Mouse (Mus musculus): Measurements from ENCODE around the gene Xrcc2.

The Xrcc2 gene

DNA sequence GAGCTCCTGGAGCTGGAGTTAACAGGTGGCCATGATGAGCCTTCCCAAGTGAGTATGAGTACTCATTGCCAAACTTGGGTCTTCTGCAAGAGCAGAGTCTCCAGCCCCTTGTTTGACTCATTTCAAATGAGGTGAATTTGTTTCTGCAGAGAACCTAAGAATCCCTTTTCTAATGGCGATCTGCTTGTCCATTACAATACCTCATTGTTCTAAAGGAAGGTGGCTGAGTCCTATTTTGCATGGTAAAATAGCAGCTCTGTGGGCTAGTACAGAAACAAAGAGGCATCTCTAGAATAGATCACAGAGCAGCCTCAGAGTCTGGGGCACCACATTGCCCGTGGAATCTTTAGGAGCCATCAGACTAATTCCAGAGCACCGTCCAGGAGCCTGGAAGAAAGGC is 34.6 kb downstream of the Xrcc2 start:
- peak; percentile 10 for DNase-seq (ENCODE audit: low read depth, low spot score)

DNA sequence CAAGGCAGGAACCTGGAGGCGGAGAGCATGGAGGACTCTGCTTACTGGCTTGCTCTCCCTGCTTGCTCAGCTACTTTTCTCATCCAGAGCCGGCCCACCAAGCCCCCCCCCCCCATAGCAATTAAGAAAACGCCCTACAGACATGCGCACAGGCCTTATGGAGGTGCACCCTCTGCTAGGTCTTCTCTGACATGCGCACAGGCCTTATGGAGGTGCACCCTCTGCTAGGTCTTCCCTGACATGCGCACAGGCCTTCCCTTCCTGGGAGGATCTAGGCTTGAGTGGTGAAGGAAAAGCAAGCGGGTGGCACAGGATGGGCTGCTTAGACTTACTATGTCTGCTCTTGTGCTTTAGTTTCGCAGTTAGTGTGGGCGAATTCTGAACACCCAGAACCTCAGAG is 37.3 kb downstream of the Xrcc2 start:
- DNase-seq (ENCODE audit: low read depth, low spot score) = no peak

DNA sequence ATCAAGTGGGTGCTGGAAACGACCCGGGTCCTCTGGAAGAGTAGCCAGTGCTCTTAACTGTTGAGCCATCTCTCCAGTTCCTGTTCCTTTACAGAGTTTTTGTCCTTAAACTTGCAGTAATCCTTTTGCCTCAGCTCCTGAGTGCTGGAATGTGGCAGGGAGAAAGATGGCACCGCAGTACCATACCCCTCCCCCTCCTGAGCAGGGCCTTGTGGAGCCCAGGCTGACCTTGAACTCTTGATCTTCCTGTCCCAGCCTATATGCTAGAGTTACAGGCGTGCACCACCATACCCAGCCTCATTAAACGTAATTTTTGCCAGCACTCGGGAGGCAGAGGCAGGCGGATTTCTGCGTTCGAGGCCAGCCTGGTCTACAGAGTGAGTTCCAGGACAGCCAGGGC is 38.9 kb downstream of the Xrcc2 start:
- DNase-seq (ENCODE audit: low read depth, low spot score) = no peak

DNA sequence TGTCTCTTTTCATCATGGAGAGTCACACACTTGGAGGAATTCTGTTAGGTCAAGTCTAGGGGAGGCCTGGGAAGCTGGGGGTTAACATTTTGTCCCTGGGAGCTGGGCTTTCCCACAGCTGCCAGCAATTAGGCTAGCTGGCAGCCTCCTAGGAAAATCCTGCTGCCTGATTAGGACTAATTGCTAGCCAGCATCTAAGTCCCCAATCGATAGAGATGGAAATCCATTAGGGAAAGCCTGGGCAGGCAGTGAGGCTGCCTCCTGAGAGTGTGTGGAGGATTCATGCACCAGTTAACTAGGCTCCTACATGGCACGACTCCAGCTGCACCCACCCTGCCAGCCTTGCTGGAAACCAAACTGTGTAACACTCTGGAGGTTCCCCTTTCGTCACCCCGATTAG is 39.5 kb downstream of the Xrcc2 start:
- no peak for DNase-seq (ENCODE audit: low read depth, low spot score)

DNA sequence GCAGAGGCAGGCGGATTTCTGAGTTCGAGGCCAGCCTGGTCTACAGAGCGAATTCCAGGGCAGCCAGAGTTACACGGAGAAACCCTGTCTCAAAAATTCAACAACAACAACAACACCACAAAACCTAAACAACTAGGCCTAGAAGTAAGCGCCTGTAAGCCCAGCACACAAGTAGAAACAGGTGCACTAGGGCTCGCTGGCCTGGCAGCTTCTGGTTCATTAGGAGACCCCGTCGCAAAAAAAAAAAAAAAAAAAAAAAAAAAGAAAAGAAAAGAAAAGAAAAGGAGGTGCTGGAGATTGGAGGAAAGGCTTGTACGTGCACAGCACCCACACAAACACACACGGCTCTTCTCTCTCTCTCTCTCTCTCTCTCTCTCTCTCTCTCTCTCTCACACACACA is 40.1 kb downstream of the Xrcc2 start:
- no peak for DNase-seq (ENCODE audit: low read depth, low spot score)

DNA sequence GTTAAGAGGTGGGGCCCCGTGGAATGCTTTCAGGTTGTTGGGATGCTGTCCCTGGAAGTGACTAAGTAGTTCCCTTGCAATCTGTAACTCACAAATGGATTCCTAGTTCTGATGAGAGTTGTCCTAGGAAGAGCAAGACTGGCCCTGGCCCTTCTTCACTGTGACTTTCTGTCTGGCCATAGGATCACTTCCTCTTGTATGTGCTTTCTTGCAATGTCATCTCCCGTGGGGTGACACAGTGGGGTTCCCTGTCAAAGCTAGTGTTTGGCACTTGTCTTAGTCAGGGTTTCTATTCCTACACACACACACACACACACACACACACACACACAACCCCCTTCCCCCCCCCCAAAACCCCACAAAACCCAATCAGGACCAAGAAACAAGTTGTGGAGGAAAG is 42.5 kb downstream of the Xrcc2 start:
- peak; percentile 14 for DNase-seq (ENCODE audit: low read depth, low spot score)

DNA sequence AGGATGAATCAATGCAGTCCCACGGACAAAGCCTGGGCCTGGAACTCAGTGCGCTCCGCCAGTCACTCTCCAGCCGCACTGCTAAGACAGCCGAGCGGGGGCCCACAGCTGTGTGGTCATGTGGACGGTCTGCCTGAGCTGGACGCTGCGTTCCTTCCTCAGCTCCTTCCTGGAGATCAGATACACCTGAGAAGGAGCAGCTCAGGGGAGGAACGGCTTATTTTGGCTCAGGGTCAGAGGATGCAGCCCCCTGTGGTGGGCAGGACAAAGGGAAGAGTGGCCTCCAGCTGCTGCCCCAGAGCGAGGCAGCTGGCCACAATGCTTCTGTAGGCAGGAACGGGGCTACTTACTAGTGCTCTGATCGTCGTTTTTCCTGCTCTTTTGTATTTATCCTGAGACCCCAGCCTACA is 51.0 kb downstream of the Xrcc2 start:
- no peak for DNase-seq (ENCODE audit: low read depth, low spot score)

DNA sequence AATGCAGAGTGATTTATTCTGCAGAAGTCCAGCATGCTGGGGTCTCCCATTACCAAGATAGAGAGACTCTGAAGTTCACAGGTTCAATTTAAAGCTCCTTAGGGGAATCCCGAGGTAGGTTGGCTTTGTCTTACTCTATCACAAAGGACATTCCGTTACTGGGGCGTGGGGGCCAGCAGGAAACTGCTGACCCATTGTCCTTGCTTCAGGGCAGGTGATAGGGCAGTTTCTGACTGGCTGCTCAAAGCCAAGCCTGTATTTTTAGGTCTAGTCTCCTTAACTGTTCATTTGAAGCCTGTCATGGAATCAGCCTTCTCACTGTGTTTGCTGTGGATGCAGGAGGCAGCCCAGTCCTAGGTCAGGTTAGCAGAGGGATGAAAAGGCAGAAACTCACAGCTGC is 52.2 kb downstream of the Xrcc2 start:
- DNase-seq (ENCODE audit: low read depth, low spot score) = no peak

DNA sequence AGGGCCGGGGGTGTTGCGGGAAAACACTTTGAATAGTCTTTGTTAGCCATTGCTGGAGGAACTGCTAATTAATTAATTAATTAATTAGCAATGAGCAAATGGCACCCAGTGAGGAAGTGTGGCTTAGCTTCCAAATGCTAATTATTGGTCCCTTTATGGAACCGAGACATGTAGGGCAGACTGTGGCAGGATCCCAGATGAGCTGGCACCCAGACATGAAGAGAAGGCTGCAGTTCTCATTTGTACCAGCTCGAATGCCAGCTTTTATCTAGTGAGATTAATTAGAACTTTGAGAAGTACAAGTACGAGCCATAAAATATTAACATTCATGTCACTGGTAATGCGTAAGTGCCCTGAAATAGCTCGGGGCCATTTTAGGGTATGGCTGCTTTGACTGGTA is 53.2 kb downstream of the Xrcc2 start:
- DNase-seq (ENCODE audit: low read depth, low spot score) = no peak

DNA sequence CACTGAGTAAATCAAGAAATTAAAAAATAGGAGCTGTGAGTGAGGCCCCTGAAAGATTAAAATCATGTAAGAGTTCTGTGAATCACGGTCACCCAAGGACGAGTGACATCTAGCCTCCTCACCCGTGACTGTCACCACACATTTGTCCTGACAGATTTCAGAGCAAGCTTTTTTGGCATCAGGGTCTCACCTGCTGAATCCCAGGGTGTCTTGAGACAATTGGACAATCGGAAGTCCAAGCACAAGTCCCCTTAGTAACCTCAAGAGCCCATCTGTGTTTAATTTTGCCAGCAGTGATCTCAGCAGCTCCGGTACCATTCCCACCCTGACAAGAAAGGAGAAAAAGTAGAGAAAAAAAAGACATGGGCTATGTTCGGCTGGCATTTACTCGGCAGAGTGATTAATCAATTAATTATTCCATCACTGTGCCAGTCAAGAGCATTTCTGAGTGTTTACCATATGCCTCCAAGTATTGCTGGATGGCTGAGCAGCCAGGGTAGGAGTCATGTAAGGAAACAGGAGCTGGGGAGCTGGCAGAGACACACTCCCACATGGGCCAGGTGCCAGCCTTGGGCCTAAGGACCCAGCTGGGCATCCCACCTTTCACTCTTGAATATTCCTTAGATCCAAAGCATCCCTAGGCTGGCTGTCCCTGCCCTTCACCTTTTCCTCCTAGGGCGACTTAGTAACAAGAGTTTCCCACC is 59.8 kb downstream of the Xrcc2 start:
- DNase-seq (ENCODE audit: low read depth, low spot score) = no peak

DNA sequence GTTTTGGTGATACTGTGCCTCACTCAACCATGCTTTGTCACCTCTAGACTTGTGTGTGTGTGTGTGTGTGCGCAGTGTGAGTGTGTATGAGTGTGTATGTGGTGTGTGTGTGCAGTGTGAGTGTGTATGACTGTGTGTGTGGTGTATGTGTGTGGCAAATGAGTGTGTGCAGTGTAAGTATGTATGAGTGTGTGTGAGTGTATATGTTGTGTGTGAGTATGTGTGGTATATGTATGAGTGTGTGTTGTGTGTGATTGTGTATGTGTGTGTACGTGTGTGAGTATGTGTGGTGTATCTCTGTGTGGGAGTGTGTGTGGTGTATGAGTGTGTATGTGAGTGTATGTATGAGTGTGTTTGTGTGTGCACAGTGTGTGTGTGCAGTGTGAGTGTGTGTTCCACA is 61.1 kb downstream of the Xrcc2 start:
- no peak for DNase-seq (ENCODE audit: low read depth, low spot score)

DNA sequence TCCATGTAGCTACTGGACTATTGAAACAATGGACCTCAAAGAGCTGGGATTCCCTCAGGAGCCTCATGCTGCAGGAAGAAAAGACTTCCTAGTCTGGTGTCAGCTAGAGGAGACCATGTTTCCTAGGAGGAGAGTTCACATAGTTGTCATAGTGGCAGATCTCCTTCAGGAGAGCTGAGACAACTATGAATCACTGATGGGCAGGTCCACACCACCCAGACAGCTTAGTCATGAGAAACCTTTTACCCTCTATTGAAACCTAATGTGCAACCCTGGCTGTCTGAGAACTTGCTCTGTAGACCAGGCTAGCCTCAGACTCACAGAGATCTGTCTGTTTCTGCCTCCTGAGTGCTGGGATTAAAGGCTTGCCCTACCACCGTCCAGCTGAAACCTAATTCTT is 62.9 kb downstream of the Xrcc2 start:
- DNase-seq (ENCODE audit: low read depth, low spot score) = no peak
